Mouse (Mus musculus) MEL (cell line): ENCODE results near the gene Galntl6.

Experiments used
- JUND ChIP-seq: IDR thresholded peaks from 2 replicates; pipeline ENCODE4 v1.6.1; 2011; ENCODE audit warnings: low read depth, mild to moderate bottlenecking, improper control_type of control experiment, low read length
- MXI1 ChIP-seq: IDR thresholded peaks from 2 replicates; pipeline ENCODE4 v1.6.1; 2011; ENCODE audit warnings: mild to moderate bottlenecking, low read depth, low read length, improper control_type of control experiment
- POLR2A ChIP-seq, 2 experiments: IDR thresholded peaks; 2 replicates each; pipeline ENCODE4 v1.6.1; 2011 to 2012; ENCODE audit warnings: low read length in 2 of 2, mild to moderate bottlenecking in 2 of 2, control low read depth in 1 of 2, improper control_type of control experiment in 1 of 2, low read depth in 1 of 2, moderate library complexity in 1 of 2; ENCODE audit not compliant: control insufficient read depth in 1 of 2, insufficient read depth in 1 of 2, poor library complexity in 1 of 2
- ZNF384 ChIP-seq: IDR thresholded peaks from 2 replicates; pipeline ENCODE4 v1.6.1; 2012; ENCODE audit warnings: low read depth, mild to moderate bottlenecking, inconsistent platforms, low read length, improper control_type of control experiment

DNA sequence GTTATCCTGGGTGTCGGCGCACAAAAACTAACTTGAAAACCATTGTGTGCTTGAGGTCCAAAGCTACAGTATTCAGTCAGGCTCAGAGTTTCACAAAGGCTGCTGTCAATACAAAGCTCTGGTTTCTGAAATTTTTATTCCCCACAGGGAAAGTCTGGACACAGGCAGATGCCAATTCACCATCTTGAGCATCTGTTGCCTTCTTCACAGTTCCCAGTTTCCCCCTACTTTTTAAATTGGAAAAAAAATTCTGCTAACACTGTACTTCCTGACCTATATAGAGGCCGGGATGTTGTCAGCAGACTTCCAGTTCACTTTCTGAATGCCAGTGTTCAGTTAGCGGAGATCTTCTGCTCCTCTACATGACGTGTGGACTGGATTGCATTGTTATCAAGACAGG lies 1020.3 kb downstream of the Galntl6 start:
- TF ChIP-seq MXI1 (no peak), ZNF384 (no peak), JUND (no peak), POLR2A (IDR thresholded peaks at IDR 0.05; ENCODE audit: control insufficient read depth in 1 of 2, insufficient read depth in 1 of 2, low read depth in 1 of 2, low read length in 2 of 2, poor library complexity in 1 of 2) (no peak)
